Mouse (Mus musculus): ENCODE measurements around the gene Arl14ep. TPM values are rescaled to one million over a fixed set of nuclear protein-coding genes. Genes with fewer than 3 reads are reported as not detected.

Gene Arl14ep
- polyA plus RNA-seq (2012; rRNA removed) = 35.6 and 43.9 TPM in 2 replicates

DNA sequence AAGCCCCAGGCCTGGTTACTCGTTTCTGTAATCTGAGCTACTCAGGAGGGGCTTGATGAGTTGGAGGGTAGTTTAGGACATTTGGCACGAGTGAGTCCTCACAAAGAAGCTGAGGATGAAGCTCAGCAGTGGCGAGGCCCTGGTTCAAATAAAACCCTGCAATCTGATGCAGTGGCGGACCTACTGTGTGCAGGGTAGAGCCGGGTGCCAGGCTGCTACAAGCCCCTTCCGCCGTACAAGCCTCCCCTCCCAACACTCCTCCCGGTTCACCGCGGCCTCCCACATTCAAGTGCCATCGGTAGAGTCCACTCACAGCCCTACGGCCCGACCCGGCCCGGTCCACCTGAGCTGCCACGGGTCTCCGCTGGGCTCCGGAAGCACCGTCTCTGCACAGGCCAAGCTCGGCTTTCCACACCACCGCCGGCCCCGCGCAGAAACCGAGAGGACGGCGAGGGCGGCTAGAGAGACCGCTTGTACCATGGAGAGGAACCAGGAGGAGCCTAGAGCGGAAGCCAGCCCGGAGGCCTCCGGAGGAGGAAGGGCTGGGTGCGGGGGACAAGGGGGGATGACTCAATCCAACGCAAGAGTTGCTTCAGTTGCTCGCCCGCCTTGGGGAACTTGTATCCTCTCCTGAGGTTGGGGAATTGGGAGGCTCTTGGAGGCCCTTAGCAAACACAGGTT, at the start of gene Arl14ep:
Arl14ep (minus strand) TSS at position 466 of the 681 bp plus-strand sequence.

Other genes with a start within 250 kb of the Arl14ep start
- gene Fshb, start 85.2 kb upstream of the Arl14ep start, polyA plus RNA-seq (2012; rRNA removed) = not detected in 2 replicates